Mouse (Mus musculus) heart, adult 2 months (tissue): ENCODE measurements at regions not wholly inside any gene's neighbourhood (a gene's known extent, or its start where the extent isn't known, plus 50 kb on each side); places are given as distances from the start of the nearest gene placed in this dataset.

Experiments
- CTCF ChIP-seq: fragments of 200-600 bp; IDR thresholded peaks from 2 replicates; pipeline ENCODE4 v1.8.1; 2022; ENCODE audit warnings: antibody characterized with exemption, mild to moderate bottlenecking, moderate library complexity
- POLR2A ChIP-seq: fragments of 200-500 bp; IDR thresholded peaks from 2 replicates; pipeline ENCODE4 v1.6.1; 2011; ENCODE audit warnings: mild to moderate bottlenecking, low read depth, low read length, control low read depth; ENCODE audit not compliant: insufficient read depth

DNA sequence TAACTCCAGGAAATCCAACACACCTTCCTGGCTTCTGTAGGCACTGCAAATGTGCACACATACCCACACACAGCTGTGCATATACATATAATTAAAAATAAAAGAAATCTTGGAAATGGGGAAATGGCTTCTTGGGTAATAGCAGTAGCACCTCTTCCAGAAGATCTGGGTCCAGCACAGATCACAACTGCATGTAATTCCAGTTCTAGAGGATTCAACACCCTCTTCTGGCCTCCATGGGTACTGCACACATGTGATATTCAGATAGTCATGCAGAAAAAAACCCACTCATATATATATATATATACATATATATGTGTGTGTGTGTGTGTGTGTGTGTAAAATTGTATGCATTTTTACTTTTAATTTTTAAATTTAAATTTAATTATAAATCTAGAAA is 272.1 kb downstream of the Pdcd6ip start:
- TF ChIP-seq POLR2A: no peak
- peak; percentile 32 for TF ChIP-seq CTCF
